Mouse (Mus musculus) gastrocnemius, postnatal 14 days (tissue): ENCODE measurements around the gene St6galnac3. TPM values are rescaled to one million over a fixed set of nuclear protein-coding genes. Genes with fewer than 3 reads are reported as not detected.
"Not testable (repeated sequence)": the region's sequence is repeated elsewhere in the genome, so short reads cannot be mapped to it uniquely, and the experiment has no call there.

Experiments used
- DNase-seq: peaks from one replicate; pipeline ENCODE4 v3.0.0; 2021; ENCODE audit warnings: mixed read lengths
- intact Hi-C: fragments of 180-260 bp; cut with DNase I; formaldehyde crosslinking; loops from one replicate; pipeline ENCODE4 v1.15.1; 2025; ENCODE audit warnings: low total_unique reads
- total RNA-seq, 2 experiments: library from RNA; stranded (reverse); gene quantifications; 2 replicates each; pipeline ENCODE4 v1.2.3; 2021

The St6galnac3 gene
- total RNA-seq, 2 experiments from 2014 or later, result 2.9 to 4.4 TPM

- DNase-seq, result no peak
- intact Hi-C loops, result no loop called here
Measured at GRCm38 (mm10) chr3:153405643-153406042, 319.3 kb downstream of the St6galnac3 start.

- DNase-seq, result no peak
- intact Hi-C loops, result no loop called here
Measured at GRCm38 (mm10) chr3:153400259-153400658, 324.7 kb downstream of the St6galnac3 start.

- intact Hi-C loops, result no loop called here
- DNase-seq, result no peak
Measured at GRCm38 (mm10) chr3:153399574-153399973, 325.4 kb downstream of the St6galnac3 start.

- intact Hi-C loops, result no loop called here
- DNase-seq, result no peak
Measured at GRCm38 (mm10) chr3:153397726-153398125, 327.2 kb downstream of the St6galnac3 start.

- intact Hi-C loops, result no loop called here
- DNase-seq, result no peak
Measured at GRCm38 (mm10) chr3:153396375-153397068, 328.5 kb downstream of the St6galnac3 start.

- intact Hi-C loops, result no loop called here
Measured at GRCm38 (mm10) chr3:153395351-153395750, 329.6 kb downstream of the St6galnac3 start.

GRCm38 (mm10) chr3:153394751-153395150 is 330.2 kb downstream of the St6galnac3 start:
- DNase-seq, result no peak
- intact Hi-C loops, result no loop called here

More at GRCm38 (mm10) chr3:153395351-153395750, 329.6 kb downstream of the St6galnac3 start:
- no peak for DNase-seq

GRCm38 (mm10) chr3:153394224-153394623 is 330.8 kb downstream of the St6galnac3 start:
- intact Hi-C loops, result no loop called here
- no peak for DNase-seq

- DNase-seq, intact Hi-C loops: not testable (repeated sequence)
Measured at GRCm38 (mm10) chr3:153391451-153391850, 333.5 kb downstream of the St6galnac3 start.

GRCm38 (mm10) chr3:153384651-153385050 is 340.3 kb downstream of the St6galnac3 start:
- DNase-seq, intact Hi-C loops: not testable (repeated sequence)

- intact Hi-C loops, result no loop called here
- DNase-seq, result no peak
Measured at GRCm38 (mm10) chr3:153383656-153384055, 341.3 kb downstream of the St6galnac3 start.

GRCm38 (mm10) chr3:153365057-153365755 is 359.8 kb downstream of the St6galnac3 start:
- intact Hi-C loops, result no loop called here
- DNase-seq, result no peak

- DNase-seq, result no peak
- intact Hi-C loops, result no loop called here
Measured at GRCm38 (mm10) chr3:153364366-153364765, 360.6 kb downstream of the St6galnac3 start.

GRCm38 (mm10) chr3:153359966-153360365 is 365.0 kb downstream of the St6galnac3 start:
- intact Hi-C loops, result no loop called here
- DNase-seq, result no peak

- no peak for DNase-seq
- intact Hi-C loops, result no loop called here
Measured at GRCm38 (mm10) chr3:153356071-153356470, 368.9 kb downstream of the St6galnac3 start.

- no peak for DNase-seq
- intact Hi-C loops, result no loop called here
Measured at GRCm38 (mm10) chr3:153354988-153355297, 370.0 kb downstream of the St6galnac3 start.

GRCm38 (mm10) chr3:153354186-153354987 is 370.6 kb downstream of the St6galnac3 start:
- intact Hi-C loops, result no loop called here
- no peak for DNase-seq

GRCm38 (mm10) chr3:153353313-153354103 is 371.5 kb downstream of the St6galnac3 start:
- DNase-seq, result no peak
- intact Hi-C loops, result no loop called here

GRCm38 (mm10) chr3:153349981-153350380 is 375.0 kb downstream of the St6galnac3 start:
- intact Hi-C loops, result no loop called here
- DNase-seq, result no peak
